Mouse (Mus musculus) ES-E14 (cell line): Measurements from ENCODE around the gene As3mt. TPM values are rescaled to one million over a fixed set of nuclear protein-coding genes. Genes with fewer than 3 reads are reported as not detected.

ENCODE experiments used
- DNase-seq: peaks from one replicate; pipeline ENCODE4 v3.0.0-alpha.2; 2013; ENCODE audit warnings: low read depth, low spot score
- H3K27ac ChIP-seq: 2 replicates; pipeline ENCODE4 v1.5.1; 2012; ENCODE audit warnings: low read depth, mild to moderate bottlenecking, low read length, moderate library complexity, mixed read lengths; ENCODE audit not compliant: poor library complexity, insufficient read depth, severe bottlenecking
- H3K36me3 ChIP-seq: 2 replicates; pipeline ENCODE4 v1.6.1; 2012; ENCODE audit warnings: mild to moderate bottlenecking, low read length, moderate library complexity, mixed read lengths; ENCODE audit not compliant: control insufficient read depth, poor library complexity, insufficient read depth, severe bottlenecking
- H3K4me1 ChIP-seq, 2 experiments: fragments of 150-350 bp in 1 of 2; sonication (generic) in 1 of 2; 2 replicates each; pipeline ENCODE4 v1.6.1; 2012; ENCODE audit warnings: low read length in 2 of 2, mild to moderate bottlenecking in 1 of 2, mixed read lengths in 1 of 2; ENCODE audit not compliant: control insufficient read depth in 2 of 2, insufficient read depth in 2 of 2, poor library complexity in 1 of 2
- H3K4me3 ChIP-seq, 2 experiments: fragments of 150-350 bp in 1 of 2; sonication (generic) in 1 of 2; 2 replicates each; pipeline ENCODE4 v1.5.1; 2012; ENCODE audit warnings: low read length in 2 of 2, low read depth in 1 of 2, mild to moderate bottlenecking in 1 of 2, mixed read lengths in 1 of 2; ENCODE audit not compliant: insufficient read depth in 1 of 2, poor library complexity in 1 of 2, severe bottlenecking in 1 of 2
- H3K9ac ChIP-seq: 2 replicates; pipeline ENCODE4 v1.6.1; 2012; ENCODE audit warnings: low read depth, mild to moderate bottlenecking, low read length, mixed read lengths; ENCODE audit not compliant: poor library complexity, insufficient read depth, severe bottlenecking
- H3K9me3 ChIP-seq: fragments of 150-350 bp; sonication (generic); 2 replicates; pipeline ENCODE4 v1.6.1; 2012; ENCODE audit warnings: low read depth, mild to moderate bottlenecking, low read length; ENCODE audit not compliant: control insufficient read depth, insufficient read depth
- CHD2 ChIP-seq: IDR thresholded peaks from 2 replicates; pipeline ENCODE4 v1.6.1; 2014; ENCODE audit warnings: mild to moderate bottlenecking, low read depth, low read length, inconsistent platforms
- HCFC1 ChIP-seq: IDR thresholded peaks from 2 replicates; pipeline ENCODE4 v1.6.1; 2012; ENCODE audit warnings: low read length, inconsistent platforms, borderline replicate concordance; ENCODE audit not compliant: insufficient read depth
- MAFK ChIP-seq: IDR thresholded peaks from 2 replicates; pipeline ENCODE4 v1.6.1; 2014; ENCODE audit warnings: mild to moderate bottlenecking, low read depth, low read length, inconsistent platforms; ENCODE audit not compliant: insufficient read depth
- ZC3H11A ChIP-seq: IDR thresholded peaks from 2 replicates; pipeline ENCODE4 v1.6.1; 2012; ENCODE audit warnings: low read depth, mild to moderate bottlenecking, inconsistent platforms, low read length, borderline replicate concordance
- ZNF384 ChIP-seq: IDR thresholded peaks from 2 replicates; pipeline ENCODE4 v1.6.1; 2012; ENCODE audit warnings: low read depth, low read length, inconsistent platforms
- in situ Hi-C, 2 experiments: fragments of 600-800 bp; cut with MboI; formaldehyde crosslinking; loops; one replicate each; pipeline ENCODE4 v1.15.1; 2025; ENCODE audit warnings: low sequenced_read_pairs in 2 of 2, inconsistent platforms in 1 of 2; ENCODE audit not compliant: unreplicated experiment in 2 of 2
- total RNA-seq: library from RNA; depleted of rRNA; stranded (reverse); fragments of 300-350 nt; gene quantifications from 2 replicates; pipeline ENCODE4 v1.2.3, GENCODE M21; 2012; rRNA removed

The As3mt gene
- total RNA-seq, 1 experiment, result 11.0 TPM

GRCm38 (mm10) chr19:46784038-46784437 lies 76.8 kb downstream of the As3mt start:
- no peak for TF ChIP-seq ZNF384
- no peak for TF ChIP-seq ZC3H11A
- TF ChIP-seq HCFC1, result no peak
- no peak for TF ChIP-seq CHD2
- TF ChIP-seq MAFK, result no peak
- in situ Hi-C loops, result no loop called here
- Histone ChIP-seq H3K4me3 (no peak overlapping the region), H3K36me3 (no peaks in the 10 kb centered on the region), H3K9ac (no peak overlapping the region), H3K27ac (no peak overlapping the region), H3K9me3 (no peaks in the 10 kb centered on the region), H3K4me1 (peaks cover 2 to 3% of the 10 kb centered on the region in 2 experiments; a peak in 2 of 4 replicates)
- no peak for DNase-seq

GRCm38 (mm10) chr19:46784502-46784901 lies 77.2 kb downstream of the As3mt start:
- in situ Hi-C loops, result no loop called here
- peaks cover 2 to 3% of the 10 kb centered on the region in 2 experiments; a peak in 2 of 4 replicates for H3K4me1 ChIP-seq
- no peak for DNase-seq
- no peak overlapping the region for H3K27ac ChIP-seq
- no peak overlapping the region for H3K4me3 ChIP-seq
- no peak overlapping the region for H3K9ac ChIP-seq
- no peaks in the 10 kb centered on the region for H3K9me3 ChIP-seq
- no peaks in the 10 kb centered on the region for H3K36me3 ChIP-seq
- TF ChIP-seq ZC3H11A, result no peak
- no peak for TF ChIP-seq MAFK
- no peak for TF ChIP-seq ZNF384
- no peak for TF ChIP-seq CHD2
- no peak for TF ChIP-seq HCFC1

GRCm38 (mm10) chr19:46785633-46786032 lies 78.4 kb downstream of the As3mt start:
- DNase-seq, result no peak
- in situ Hi-C loops, result no loop called here
- Histone ChIP-seq H3K4me3 (no peak overlapping the region), H3K4me1 (peaks cover 2 to 3% of the 10 kb centered on the region in 2 experiments; a peak in 2 of 4 replicates), H3K36me3 (no peaks in the 10 kb centered on the region), H3K27ac (no peak overlapping the region), H3K9me3 (no peaks in the 10 kb centered on the region), H3K9ac (no peak overlapping the region)
- no peak for TF ChIP-seq HCFC1
- TF ChIP-seq CHD2, result no peak
- no peak for TF ChIP-seq ZNF384
- TF ChIP-seq ZC3H11A, result no peak
- TF ChIP-seq MAFK, result no peak

- no peak for DNase-seq
- Histone ChIP-seq H3K27ac (no peak overlapping the region), H3K4me1 (no peaks in the 10 kb centered on the region), H3K4me3 (no peak overlapping the region), H3K9ac (no peak overlapping the region), H3K36me3 (no peaks in the 10 kb centered on the region), H3K9me3 (no peaks in the 10 kb centered on the region)
- in situ Hi-C loops, result no loop called here
- TF ChIP-seq ZC3H11A, result no peak
- no peak for TF ChIP-seq ZNF384
- TF ChIP-seq HCFC1, result no peak
- no peak for TF ChIP-seq CHD2
- no peak for TF ChIP-seq MAFK
Measured at GRCm38 (mm10) chr19:46789782-46790181, 82.5 kb downstream of the As3mt start.

Other genes starting within 250 kb of the As3mt start
- gene Trim8, start 205.8 kb upstream of the As3mt start, total RNA-seq, result 26.1 and 33.2 TPM in 2 replicates
- 25.7 and 39.7 TPM in 2 replicates for gene Arl3, start 134.3 kb upstream of the As3mt start, total RNA-seq
- gene Sfxn2, start 134.1 kb upstream of the As3mt start, total RNA-seq, result 11.4 TPM in 2 replicates
- gene Wbp1l, start 108.4 kb upstream of the As3mt start, total RNA-seq, result 38.8 and 40.2 TPM in 2 replicates
- gene Cyp17a1, start 34.3 kb upstream of the As3mt start, total RNA-seq, result not detected in 2 replicates
- 2.1 and 2.3 TPM in 2 replicates for gene Borcs7, start 17.6 kb upstream of the As3mt start, total RNA-seq
- gene Cnnm2, start 54.1 kb downstream of the As3mt start, total RNA-seq, result 43.2 and 75.7 TPM in 2 replicates